Mouse (Mus musculus): ENCODE measurements around the gene Nprl3.

The Nprl3 gene

GRCm38 (mm10) chr11:32245614-32246013, 21.9 kb downstream of the Nprl3 start:
- no peak for DNase-seq (ENCODE audit: low spot score)

DNA sequence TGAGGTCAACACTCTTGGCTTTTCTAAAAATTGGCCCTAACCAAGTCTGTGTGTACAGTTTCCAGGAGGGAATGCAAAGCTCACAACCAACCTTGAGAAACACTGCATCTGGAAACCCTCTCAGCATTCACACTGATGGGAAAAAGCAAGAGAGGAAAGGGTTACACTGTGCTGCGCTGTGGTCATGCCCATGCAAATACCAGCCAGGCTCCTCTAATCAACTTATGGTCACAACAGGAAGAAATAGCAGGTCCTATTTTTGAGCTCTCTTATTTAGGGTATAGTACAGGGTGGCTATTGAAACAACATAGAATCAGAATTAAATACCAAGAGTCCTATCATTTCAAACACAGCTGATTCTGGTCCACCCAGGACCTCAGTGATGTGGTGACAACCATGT, 22.9 kb downstream of the Nprl3 start:
- no peak for DNase-seq (ENCODE audit: low spot score)

- no peak for DNase-seq (ENCODE audit: low spot score)
These were observed 23.4 kb downstream of the Nprl3 start for GRCm38 (mm10) chr11:32244064-32244463.

- no peak for DNase-seq (ENCODE audit: low spot score)
These were observed 24.1 kb downstream of the Nprl3 start for GRCm38 (mm10) chr11:32243205-32243955.

- no peak for DNase-seq (ENCODE audit: low spot score)
These were observed 25.3 kb downstream of the Nprl3 start for GRCm38 (mm10) chr11:32242209-32242608.

- DNase-seq (ENCODE audit: low spot score) = no peak
These were observed 26.1 kb downstream of the Nprl3 start for GRCm38 (mm10) chr11:32241391-32241790.

DNA sequence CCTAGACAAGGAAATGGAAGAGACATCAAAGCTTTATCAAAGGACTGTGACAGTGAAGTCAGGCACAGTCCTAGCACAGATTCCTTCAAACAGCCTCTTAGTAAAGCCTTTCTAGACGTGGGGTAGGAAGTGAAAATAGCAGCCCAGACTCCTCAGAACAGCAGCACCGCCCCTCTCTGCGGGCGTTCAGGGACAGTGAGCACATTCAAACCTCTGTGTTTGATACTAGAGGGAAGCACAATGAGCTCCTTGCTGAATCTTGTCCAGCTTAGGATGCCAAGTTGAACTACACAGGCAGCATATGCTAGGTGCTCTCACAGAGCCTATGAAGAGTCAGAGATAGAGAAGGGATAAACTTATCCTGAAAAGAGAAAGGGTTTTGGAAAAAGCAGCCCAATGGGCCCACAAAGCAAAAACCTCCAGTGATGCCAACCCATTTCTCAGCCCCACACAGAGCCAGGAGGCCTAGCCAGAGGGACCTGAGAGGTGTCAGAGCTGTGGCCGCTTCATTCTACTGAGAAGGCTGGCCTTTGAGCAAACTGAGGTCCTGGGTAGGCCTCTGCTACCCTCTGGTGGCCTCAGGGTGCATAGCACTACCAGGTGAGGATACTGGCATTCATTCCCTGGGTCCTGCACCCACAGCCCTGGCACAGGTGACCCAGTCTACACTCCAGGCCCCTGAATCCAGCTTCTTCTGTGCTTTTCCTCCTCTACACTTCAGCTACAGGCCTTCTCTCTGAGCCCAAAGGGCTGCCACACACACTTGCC, 29.2 kb downstream of the Nprl3 start:
- DNase-seq (ENCODE audit: low spot score) = peak; percentile 82

DNA sequence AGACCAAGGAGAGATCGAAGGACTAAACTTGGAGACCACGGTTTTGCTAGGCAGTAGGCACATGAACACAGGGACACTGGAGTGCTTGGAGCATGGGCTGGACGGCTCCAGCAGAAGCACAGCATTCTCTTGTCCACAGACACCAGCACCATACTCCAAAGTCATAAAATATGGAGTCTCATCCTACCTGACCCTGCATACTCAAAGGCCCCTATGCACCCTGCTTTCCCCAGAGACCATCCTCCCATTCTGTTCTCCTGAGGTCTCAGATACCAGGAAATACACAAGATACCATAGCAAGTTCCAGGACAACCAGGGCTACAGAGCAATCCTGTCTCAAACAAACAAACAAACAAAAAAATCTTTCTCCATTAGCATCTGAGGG, 30.1 kb downstream of the Nprl3 start:
- no peak for DNase-seq (ENCODE audit: low spot score)

- peak; percentile 79 for DNase-seq (ENCODE audit: low spot score)
These were observed 30.6 kb downstream of the Nprl3 start for GRCm38 (mm10) chr11:32236712-32237410.

GRCm38 (mm10) chr11:32236132-32236531, 31.4 kb downstream of the Nprl3 start:
- no peak for DNase-seq (ENCODE audit: low spot score)

- peak; percentile 86 for DNase-seq (ENCODE audit: low spot score)
These were observed 31.9 kb downstream of the Nprl3 start for GRCm38 (mm10) chr11:32235646-32236045.

- no peak for DNase-seq (ENCODE audit: low spot score)
These were observed 32.6 kb downstream of the Nprl3 start for GRCm38 (mm10) chr11:32234816-32235485.

GRCm38 (mm10) chr11:32233895-32234294, 33.6 kb downstream of the Nprl3 start:
- DNase-seq (ENCODE audit: low spot score) = no peak

DNA sequence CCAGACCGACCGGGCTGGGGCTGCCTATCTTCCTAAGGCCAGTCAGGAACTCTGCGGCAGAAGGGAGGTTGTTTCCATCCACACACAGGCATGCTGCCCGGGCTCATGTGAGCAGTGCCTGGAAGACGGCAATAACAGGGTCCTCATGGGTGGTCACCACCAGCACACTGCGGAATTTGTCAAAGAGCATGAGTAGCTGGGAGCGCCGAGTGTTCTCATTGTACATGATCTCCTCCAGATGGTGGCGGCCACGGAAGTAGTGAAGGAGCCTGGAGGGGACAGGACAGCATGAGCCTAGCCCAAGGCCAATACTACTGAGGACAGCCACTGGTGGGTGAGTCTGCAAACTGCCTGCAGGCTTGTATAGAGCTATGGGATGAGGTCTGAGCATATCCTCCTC, 34.7 kb downstream of the Nprl3 start:
- no peak for DNase-seq (ENCODE audit: low spot score)

GRCm38 (mm10) chr11:32231125-32231524, 36.4 kb downstream of the Nprl3 start:
- no peak for DNase-seq (ENCODE audit: low spot score)

DNA sequence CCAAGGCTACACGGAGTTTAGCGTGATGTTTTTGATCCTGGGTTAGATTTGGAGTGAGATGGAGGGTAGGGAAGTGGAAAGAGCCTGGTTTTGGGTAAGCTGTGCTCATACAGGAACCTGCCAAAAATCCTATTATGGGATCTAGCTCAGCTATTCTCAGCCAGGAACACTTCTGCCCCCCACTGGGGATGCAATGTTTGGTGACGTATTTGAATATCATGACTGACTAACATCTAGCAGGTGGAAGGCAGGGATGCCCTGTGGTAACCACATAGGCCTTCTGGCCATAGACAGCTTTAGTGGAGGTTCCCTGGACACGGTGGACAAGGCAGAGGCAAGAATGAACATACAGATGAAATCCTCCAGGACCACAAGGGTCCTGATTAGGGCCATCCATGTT, 37.3 kb downstream of the Nprl3 start:
- DNase-seq (ENCODE audit: low spot score) = no peak

GRCm38 (mm10) chr11:32228292-32228845, 39.1 kb downstream of the Nprl3 start:
- no peak for DNase-seq (ENCODE audit: low spot score)

DNA sequence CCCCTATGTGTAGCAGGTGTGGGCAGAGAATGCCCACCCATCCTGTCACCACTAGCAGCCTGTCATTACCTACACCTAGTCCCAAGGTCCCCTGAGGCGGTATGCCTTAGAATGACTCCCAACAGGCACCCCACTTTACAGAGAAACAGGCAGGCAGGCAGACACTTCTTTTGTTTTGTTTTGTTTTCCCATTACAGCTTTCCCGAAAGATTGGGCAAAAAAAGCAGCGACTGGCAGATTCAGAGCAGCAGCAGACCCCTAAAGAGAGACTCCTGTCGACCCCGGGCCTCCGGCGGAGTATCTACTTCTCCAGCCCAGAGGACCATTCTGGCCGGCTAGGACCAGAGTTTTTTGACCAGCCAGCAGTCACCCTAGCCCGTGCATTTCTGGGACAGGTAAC, 40.0 kb downstream of the Nprl3 start:
- DNase-seq (ENCODE audit: low spot score) = no peak

DNA sequence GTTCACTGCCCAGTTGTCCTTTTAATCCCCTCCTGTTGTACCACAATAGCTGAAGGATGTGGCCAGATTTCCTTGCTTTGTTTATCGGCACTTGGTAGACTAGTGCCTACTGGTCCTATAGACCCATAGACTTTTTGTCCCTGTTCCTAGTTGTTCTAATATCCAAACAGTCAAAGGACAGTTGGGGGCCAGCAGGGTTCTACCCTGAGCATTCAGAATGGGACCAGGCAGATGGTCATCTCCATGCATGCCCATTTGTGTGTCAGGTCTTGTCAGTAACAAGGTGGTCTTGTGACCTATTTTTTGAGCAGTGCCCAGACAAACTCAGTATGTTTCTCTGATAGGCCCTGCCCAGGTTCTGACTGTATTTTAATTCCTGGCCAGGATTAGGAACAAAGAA, 40.5 kb downstream of the Nprl3 start:
- DNase-seq (ENCODE audit: low spot score) = no peak

DNA sequence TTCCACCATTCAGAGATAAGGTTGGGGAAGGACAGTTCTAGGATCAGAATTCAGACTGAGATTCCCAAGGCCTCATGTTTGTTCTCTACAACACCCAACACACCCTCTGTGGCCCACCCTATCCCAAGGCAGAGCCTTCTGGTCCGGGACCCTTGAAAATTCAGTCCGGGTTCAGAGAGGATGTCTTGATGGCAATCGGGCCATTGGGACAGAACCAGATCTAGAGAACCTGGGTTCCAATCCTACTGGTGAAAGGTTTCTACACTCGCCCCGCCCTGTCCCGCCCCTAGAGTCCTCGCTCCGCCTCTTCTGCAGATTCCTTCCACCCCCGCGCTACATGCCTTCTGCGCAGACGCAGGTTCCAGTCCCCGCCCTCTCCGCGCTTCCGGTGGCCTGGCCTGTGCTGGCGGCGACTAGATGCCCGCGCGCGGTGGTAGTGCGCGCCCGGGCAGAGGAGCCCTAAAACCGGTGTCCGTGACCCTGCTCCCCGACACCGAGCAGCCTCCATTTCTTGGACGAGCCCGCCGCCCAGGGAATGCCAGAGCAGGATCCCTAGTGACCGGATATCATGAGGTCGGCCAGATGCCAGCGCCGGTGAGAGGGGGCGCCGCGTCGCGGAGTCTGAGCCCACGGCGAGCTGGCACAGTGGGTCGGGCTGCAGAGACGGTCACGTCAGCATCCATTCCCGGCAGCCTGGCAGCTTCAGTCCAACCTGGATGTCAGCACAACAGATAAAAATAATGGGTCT, 41.2 kb downstream of the Nprl3 start, which contains the start of gene Mpg:
TSS of gene Mpg (plus strand) at position 382 of the 748 bp plus-strand sequence.
- DNase-seq (ENCODE audit: low spot score) = peak; percentile 90

Measured in MN1 (cell line).